Comparison of ENCODE assay signal across 8 mouse cellular contexts in genomic region chr15:8710146-8711006, GRCm38 (mm10). TPM values are rescaled to one million over a fixed set of nuclear protein-coding genes. Genes with fewer than 3 reads are reported as not detected.
DNase-seq lines count a peak whose midpoint lies in the region; ATAC-seq and TF ChIP-seq lines count a peak whose summit lies in the region.

Gene Slc1a3 (minus strand): TSS chr15:8710764.

- peak within 1 kb of the TSS; percentile 55 for H3K4me2 ChIP-seq in embryonic facial prominence, embryonic 11.5 days (ENCODE audit: low read depth, low read length)
- peak within 1 kb of the TSS; percentile 80 for H3K4me2 ChIP-seq in heart, embryonic 13.5 days
- peak within 1 kb of the TSS; percentile 89 for H3K4me2 ChIP-seq in kidney, postnatal 0 days (ENCODE audit: low read length)
- H3K4me2 ChIP-seq in liver, embryonic 13.5 days, result peak within 1 kb of the TSS; percentile 91

- WGBS in embryonic facial prominence, embryonic 11.5 days, result 1% methylated on average over 34 of the region's 34 CpGs
- WGBS in heart, embryonic 13.5 days, result 1% methylated on average over 34 of the region's 34 CpGs
- WGBS in kidney, postnatal 0 days, result under 1% methylated on average over 34 of the region's 34 CpGs
- 1% methylated on average over 34 of the region's 34 CpGs for WGBS in liver, embryonic 13.5 days (ENCODE audit: insufficient replicate concordance)

- no peaks in the 10 kb centered on the region for H3K27me3 ChIP-seq in embryonic facial prominence, embryonic 11.5 days (ENCODE audit: control insufficient read depth, insufficient read depth, low read length)
- no peaks in the 10 kb centered on the region for H3K27me3 ChIP-seq in heart, embryonic 13.5 days (replicated peaks)
- H3K27me3 ChIP-seq in kidney, postnatal 0 days (ENCODE audit: insufficient read depth, low read length), result no peaks in the 10 kb centered on the region
- peaks cover 27% of the 10 kb centered on the region for H3K27me3 ChIP-seq in liver, embryonic 13.5 days

- H3K9ac ChIP-seq in embryonic facial prominence, embryonic 11.5 days (replicated peaks; ENCODE audit: low read length), result peak within 1 kb of the TSS; percentile 59
- H3K9ac ChIP-seq in heart, embryonic 13.5 days, result peak within 1 kb of the TSS; percentile 88
- H3K9ac ChIP-seq in kidney, postnatal 0 days (ENCODE audit: low read depth, low read length), result peak within 1 kb of the TSS; percentile 65
- peak within 1 kb of the TSS; percentile 68 for H3K9ac ChIP-seq in liver, embryonic 13.5 days

- H3K4me3 ChIP-seq in embryonic facial prominence, embryonic 11.5 days (ENCODE audit: low read depth, low read length), result peak within 1 kb of the TSS; percentile 54
- peak within 1 kb of the TSS; percentile 85 for H3K4me3 ChIP-seq in heart, embryonic 13.5 days
- H3K4me3 ChIP-seq in kidney, postnatal 0 days (replicated peaks; ENCODE audit: low read depth, low read length), result peak within 1 kb of the TSS; percentile 63
- peak within 1 kb of the TSS; percentile 66 for H3K4me3 ChIP-seq in liver, embryonic 13.5 days (replicated peaks)

- no peak for TF ChIP-seq CTCF in kidney, postnatal 0 days (IDR thresholded peaks at IDR 0.05; ENCODE audit: low read depth)

- no peaks in the 10 kb centered on the region for H3K36me3 ChIP-seq in embryonic facial prominence, embryonic 11.5 days (replicated peaks; ENCODE audit: control insufficient read depth, insufficient read depth, low read depth, low read length)
- peaks cover 14% of the 10 kb centered on the region; the same call in 1 of the 2 replicates for H3K36me3 ChIP-seq in heart, embryonic 13.5 days
- H3K36me3 ChIP-seq in kidney, postnatal 0 days (ENCODE audit: insufficient read depth, low read length), result no peaks in the 10 kb centered on the region
- no peaks in the 10 kb centered on the region for H3K36me3 ChIP-seq in liver, embryonic 13.5 days

- peak; percentile 41 for DNase-seq in urinary bladder, adult 2 months (ENCODE audit: low spot score)
- DNase-seq in urinary bladder, postnatal 10 days (ENCODE audit: low spot score), result no peak
- peak; percentile 68 for DNase-seq in embryonic facial prominence, embryonic 11.5 days (ENCODE audit: low spot score)
- peak; percentile 87 for DNase-seq in kidney, postnatal 0 days (ENCODE audit: low spot score)
- DNase-seq in liver, embryonic 13.5 days, result peak; percentile 23
- peak; percentile 10 for DNase-seq in naive thymus-derived CD4-positive, alpha-beta T cell, adult 2 months (ENCODE audit: low read depth)
- peak; percentile 23 for DNase-seq in thymus, postnatal 14 days

- ATAC-seq in embryonic facial prominence, embryonic 11.5 days (replicated peaks; ENCODE audit: insufficient number of reproducible peaks, low FRiP score, low TSS enrichment, low read depth), result peak; percentile 90
- ATAC-seq in heart, embryonic 13.5 days (ENCODE audit: extremely low read depth, insufficient number of reproducible peaks, low FRiP score, low TSS enrichment), result peak; percentile 46; the same call in 1 of the 2 replicates
- ATAC-seq in kidney, postnatal 0 days (replicated peaks; ENCODE audit: low FRiP score, low read depth), result peak; percentile 87
- ATAC-seq in liver, embryonic 13.5 days (ENCODE audit: low read depth), result peak; percentile 80

- no peak within 1 kb of the TSS for H3K27ac ChIP-seq in embryonic facial prominence, embryonic 11.5 days (replicated peaks; ENCODE audit: low read depth, low read length)
- H3K27ac ChIP-seq in heart, embryonic 13.5 days (replicated peaks), result peak within 1 kb of the TSS; percentile 62; the same call in 1 of the 2 replicates
- H3K27ac ChIP-seq in kidney, postnatal 0 days, result no peak within 1 kb of the TSS; the same call in 1 of the 2 replicates
- H3K27ac ChIP-seq in liver, embryonic 13.5 days, result no peak within 1 kb of the TSS

- H3K4me1 ChIP-seq in embryonic facial prominence, embryonic 11.5 days (ENCODE audit: control insufficient read depth, insufficient read depth, low read length), result no peaks in the 10 kb centered on the region
- H3K4me1 ChIP-seq in heart, embryonic 13.5 days, result peaks cover 30% of the 10 kb centered on the region
- H3K4me1 ChIP-seq in kidney, postnatal 0 days (replicated peaks; ENCODE audit: insufficient read depth, low read length), result no peaks in the 10 kb centered on the region; the same call in 1 of the 2 replicates
- H3K4me1 ChIP-seq in liver, embryonic 13.5 days (replicated peaks), result peaks cover 19% of the 10 kb centered on the region; the same call in 1 of the 2 replicates

- H3K9me3 ChIP-seq in embryonic facial prominence, embryonic 11.5 days (replicated peaks; ENCODE audit: control insufficient read depth, low read length), result no peaks in the 10 kb centered on the region
- H3K9me3 ChIP-seq in heart, embryonic 13.5 days, result no peaks in the 10 kb centered on the region
- no peaks in the 10 kb centered on the region for H3K9me3 ChIP-seq in kidney, postnatal 0 days (replicated peaks; ENCODE audit: low read length)
- no peaks in the 10 kb centered on the region for H3K9me3 ChIP-seq in liver, embryonic 13.5 days (replicated peaks)

RNA-seq across cellular contexts. Expression of gene Slc1a3, which starts in this region (rescaled TPM):
- 4.0 and 4.3 TPM in 2 replicates for polyA plus RNA-seq in urinary bladder, adult 2 months (2012; rRNA removed)
- 29.1 and 33.8 TPM in 2 replicates for polyA plus RNA-seq in embryonic facial prominence, embryonic 11.5 days (2014; fragmentation: Nextera tagmentation; extraction: Ambion mirVana)
- polyA plus RNA-seq in heart, embryonic 13.5 days (2015; fragmentation: Nextera tagmentation; extraction: Ambion mirVana), result 12.7 and 14.8 TPM in 2 replicates
- 8.5 and 9.8 TPM in 2 replicates for polyA plus RNA-seq in kidney, postnatal 0 days (2015; fragmentation: Nextera tagmentation; extraction: Ambion mirVana)
- polyA plus RNA-seq in liver, embryonic 13.5 days (2015; fragmentation: Nextera tagmentation; extraction: Ambion mirVana), result 1.3 and 1.5 TPM in 2 replicates
